Mouse (Mus musculus) CH12.LX (cell line): ENCODE data around the gene Guk1. TPM values are rescaled to one million over a fixed set of nuclear protein-coding genes. Genes with fewer than 3 reads are reported as not detected.

Experiments
- DNase-seq: peaks from one replicate; pipeline ENCODE4 v3.0.0-alpha.2; 2013; ENCODE audit errors: extremely low read depth
- H3K27ac ChIP-seq: 2 replicates; pipeline ENCODE4 v1.5.1; 2012; ENCODE audit warnings: low read depth, mild to moderate bottlenecking, control low read depth, moderate library complexity; ENCODE audit not compliant: insufficient read depth
- H3K27me3 ChIP-seq: replicated peaks from 2 replicates; pipeline ENCODE3; 2012; ENCODE audit warnings: inconsistent platforms
- H3K36me3 ChIP-seq, 2 experiments: replicated peaks in 1 of 2; 2 replicates each; pipeline versions ENCODE3 to v1.6.1; 2012; ENCODE audit warnings: inconsistent platforms in 1 of 2, low read length in 1 of 2, mild to moderate bottlenecking in 1 of 2, mixed read lengths in 1 of 2, moderate library complexity in 1 of 2; ENCODE audit not compliant: control insufficient read depth in 1 of 2, insufficient read depth in 1 of 2
- H3K4me1 ChIP-seq, 2 experiments: 2 replicates each; pipeline ENCODE4 v1.6.1; 2012; ENCODE audit warnings: inconsistent platforms in 1 of 2, moderate library complexity in 1 of 2; ENCODE audit not compliant: insufficient read depth in 2 of 2, control insufficient read depth in 1 of 2
- H3K4me2 ChIP-seq: 2 replicates; pipeline ENCODE4 v1.6.1; 2012; ENCODE audit warnings: low read depth, mild to moderate bottlenecking, control low read depth; ENCODE audit not compliant: poor library complexity, insufficient read depth, severe bottlenecking
- H3K4me3 ChIP-seq, 3 experiments: fragments of 150-350 bp in 1 of 3; sonication (generic) in 1 of 3; replicated peaks in 1 of 3; 2 replicates each; pipeline versions ENCODE3 to v1.5.1; 2011 to 2012; ENCODE audit warnings: low read depth in 2 of 3, low read length in 2 of 3, mild to moderate bottlenecking in 2 of 3, moderate library complexity in 2 of 3, control low read depth in 1 of 3, improper control_type of control experiment in 1 of 3, inconsistent platforms in 1 of 3, mixed read lengths in 1 of 3; ENCODE audit not compliant: poor library complexity in 1 of 3
- H3K79me2 ChIP-seq: replicated peaks from 2 replicates; pipeline ENCODE4 v1.6.1; 2012; ENCODE audit warnings: mild to moderate bottlenecking, moderate library complexity; ENCODE audit not compliant: control insufficient read depth, poor library complexity, insufficient read depth, severe bottlenecking; ENCODE audit errors: extremely low read depth
- H3K9ac ChIP-seq: 2 replicates; pipeline ENCODE4 v1.6.1; 2012; ENCODE audit warnings: low read depth, mild to moderate bottlenecking, control low read depth, moderate library complexity; ENCODE audit not compliant: insufficient read depth
- H3K9me3 ChIP-seq: replicated peaks from 2 replicates; pipeline ENCODE3; 2012; ENCODE audit warnings: low read length, inconsistent platforms, mixed read lengths
- BHLHE40 ChIP-seq: IDR thresholded peaks from 2 replicates; pipeline ENCODE4 v1.6.1; 2011; ENCODE audit warnings: mild to moderate bottlenecking, low read depth, low read length, improper control_type of control experiment
- CHD1 ChIP-seq: IDR thresholded peaks from 2 replicates; pipeline ENCODE4 v1.6.1; 2012; ENCODE audit warnings: low read depth, low read length, improper control_type of control experiment, inconsistent platforms
- CHD2 ChIP-seq: IDR thresholded peaks from 2 replicates; pipeline ENCODE4 v1.6.1; 2011; ENCODE audit warnings: low read length, improper control_type of control experiment
- CTCF ChIP-seq, 2 experiments: IDR thresholded peaks in 1 of 2; conservative IDR thresholded peaks in 1 of 2; 2 replicates each; pipeline ENCODE4 v1.5.1; 2011 to 2012; ENCODE audit warnings: low read depth in 2 of 2, low read length in 2 of 2, improper control_type of control experiment in 1 of 2, inconsistent platforms in 1 of 2, mild to moderate bottlenecking in 1 of 2, moderate library complexity in 1 of 2
- E2F4 ChIP-seq: IDR thresholded peaks from 2 replicates; pipeline ENCODE4 v1.6.1; 2011; ENCODE audit warnings: low read depth, low read length, improper control_type of control experiment; ENCODE audit not compliant: insufficient replicate concordance
- ELF1 ChIP-seq: IDR thresholded peaks from 2 replicates; pipeline ENCODE4 v1.6.1; 2014; ENCODE audit warnings: low read depth, mild to moderate bottlenecking, inconsistent platforms, low read length, improper control_type of control experiment
- EP300 ChIP-seq: IDR thresholded peaks from 2 replicates; pipeline ENCODE4 v1.6.1; 2011; ENCODE audit warnings: low read length, improper control_type of control experiment
- ETS1 ChIP-seq: conservative IDR thresholded peaks from 2 replicates; pipeline ENCODE4 v1.6.1; 2012; ENCODE audit warnings: low read depth, mild to moderate bottlenecking, inconsistent platforms, low read length, improper control_type of control experiment, moderate library complexity
- GABPA ChIP-seq: IDR thresholded peaks from 2 replicates; pipeline ENCODE4 v1.6.1; 2012; ENCODE audit warnings: low read depth, low read length, improper control_type of control experiment, inconsistent platforms; ENCODE audit not compliant: insufficient replicate concordance
- JUN ChIP-seq: IDR thresholded peaks from 2 replicates; pipeline ENCODE4 v1.6.1; 2011; ENCODE audit warnings: low read depth, mild to moderate bottlenecking, low read length, improper control_type of control experiment, moderate library complexity; ENCODE audit not compliant: insufficient read depth
- JUND ChIP-seq: conservative IDR thresholded peaks from 2 replicates; pipeline ENCODE4 v1.6.1; 2011; ENCODE audit warnings: low read depth, low read length, improper control_type of control experiment
- KAT2A ChIP-seq: IDR thresholded peaks from 2 replicates; pipeline ENCODE4 v1.6.1; 2012; ENCODE audit warnings: low read length, improper control_type of control experiment, inconsistent platforms; ENCODE audit not compliant: insufficient replicate concordance
- MAFK ChIP-seq: IDR thresholded peaks from 2 replicates; pipeline ENCODE4 v1.6.1; 2011; ENCODE audit warnings: low read length, improper control_type of control experiment; ENCODE audit not compliant: insufficient replicate concordance
- MAX ChIP-seq: IDR thresholded peaks from 2 replicates; pipeline ENCODE4 v1.6.1; 2011; ENCODE audit warnings: low read length, improper control_type of control experiment
- MAZ ChIP-seq: IDR thresholded peaks from 2 replicates; pipeline ENCODE4 v1.6.1; 2012; ENCODE audit warnings: low read depth, mild to moderate bottlenecking, inconsistent platforms, low read length, improper control_type of control experiment, moderate library complexity
- MYC ChIP-seq: IDR thresholded peaks from 2 replicates; pipeline ENCODE4 v1.6.1; 2011; ENCODE audit warnings: low read depth, mild to moderate bottlenecking, improper control_type of control experiment, low read length
- NELFE ChIP-seq: IDR thresholded peaks from 2 replicates; pipeline ENCODE4 v1.6.1; 2011; ENCODE audit warnings: low read depth, low read length, improper control_type of control experiment
- NRF1 ChIP-seq: IDR thresholded peaks from 2 replicates; pipeline ENCODE4 v1.6.1; 2014; ENCODE audit warnings: low read depth, mild to moderate bottlenecking, inconsistent platforms, low read length, improper control_type of control experiment, moderate library complexity
- PAX5 ChIP-seq: IDR thresholded peaks from 2 replicates; pipeline ENCODE4 v1.6.1; 2012; ENCODE audit warnings: low read length, inconsistent platforms, mixed read lengths
- POLR2A ChIP-seq: IDR thresholded peaks from 2 replicates; pipeline ENCODE4 v1.6.1; 2011; ENCODE audit warnings: low read depth, mild to moderate bottlenecking, improper control_type of control experiment, low read length
- RAD21 ChIP-seq: IDR thresholded peaks from 2 replicates; pipeline ENCODE4 v1.6.1; 2011; ENCODE audit warnings: low read depth, mild to moderate bottlenecking, low read length, improper control_type of control experiment, moderate library complexity
- RCOR1 ChIP-seq: conservative IDR thresholded peaks from 2 replicates; pipeline ENCODE4 v1.6.1; 2012; ENCODE audit warnings: low read depth, mild to moderate bottlenecking, inconsistent platforms, low read length, improper control_type of control experiment
- SIN3A ChIP-seq: IDR thresholded peaks from 2 replicates; pipeline ENCODE4 v1.6.1; 2012; ENCODE audit warnings: low read length, improper control_type of control experiment, inconsistent platforms
- SMC3 ChIP-seq: IDR thresholded peaks from 2 replicates; pipeline ENCODE4 v1.6.1; 2011; ENCODE audit warnings: low read depth, low read length, improper control_type of control experiment
- TBP ChIP-seq: conservative IDR thresholded peaks from 2 replicates; pipeline ENCODE4 v1.6.1; 2011; ENCODE audit warnings: low read depth, low read length, improper control_type of control experiment
- TCF12 ChIP-seq: IDR thresholded peaks from 2 replicates; pipeline ENCODE4 v1.6.1; 2014; ENCODE audit warnings: low read depth, mild to moderate bottlenecking, inconsistent platforms, low read length, improper control_type of control experiment
- UBTF ChIP-seq: IDR thresholded peaks from 2 replicates; pipeline ENCODE4 v1.6.1; 2012; ENCODE audit warnings: low read depth, mild to moderate bottlenecking, inconsistent platforms, low read length, improper control_type of control experiment, moderate library complexity
- USF1 ChIP-seq: IDR thresholded peaks from 2 replicates; pipeline ENCODE4 v1.6.1; 2014; ENCODE audit warnings: low read depth, mild to moderate bottlenecking, inconsistent platforms, low read length, improper control_type of control experiment
- USF2 ChIP-seq: conservative IDR thresholded peaks from 2 replicates; pipeline ENCODE4 v1.6.1; 2011; ENCODE audit warnings: low read depth, low read length, improper control_type of control experiment
- ZKSCAN1 ChIP-seq: IDR thresholded peaks from 2 replicates; pipeline ENCODE4 v1.6.1; 2012; ENCODE audit warnings: low read depth, inconsistent platforms, low read length, improper control_type of control experiment, borderline replicate concordance
- ZMIZ1 ChIP-seq: IDR thresholded peaks from 2 replicates; pipeline ENCODE4 v1.6.1; 2012; ENCODE audit warnings: low read depth, mild to moderate bottlenecking, inconsistent platforms, low read length, improper control_type of control experiment
- dilution Hi-C: fragments of 300-500 bp; cut with MboI; formaldehyde crosslinking; loops from 2 replicates; pipeline ENCODE4 v1.14.3; 2020; ENCODE audit warnings: low sequenced_read_pairs; ENCODE audit not compliant: extremely low pct_unique_long_range_greater_than_20kb, extremely low pct_ligation_motif_present
- in situ Hi-C: fragments of 300-500 bp; cut with MboI; formaldehyde crosslinking; loops from 3 replicates; pipeline ENCODE4 v1.14.3; 2019; ENCODE audit warnings: low sequenced_read_pairs, low pct_ligation_motif_present, low pct_unique_long_range_greater_than_20kb, mixed read lengths
- polyA plus RNA-seq: library from polyadenylated mRNA; unstranded; fragments of >175 nt; gene quantifications from 2 replicates; pipeline ENCODE4 v1.2.1, GENCODE M21; 2012; ENCODE audit warnings: low read depth; ENCODE audit not compliant: insufficient read length
- total RNA-seq, 2 experiments: library from RNA; depleted of rRNA; stranded (reverse); fragments of 300-350 nt in 1 of 2; fragments of >200 nt in 1 of 2; gene quantifications; 2 replicates each; pipeline ENCODE4 v1.2.3; 2012 to 2014

Gene Guk1
- total and polyA plus RNA-seq, 3 experiments, result 111 to 148 (median 130) TPM

DNA sequence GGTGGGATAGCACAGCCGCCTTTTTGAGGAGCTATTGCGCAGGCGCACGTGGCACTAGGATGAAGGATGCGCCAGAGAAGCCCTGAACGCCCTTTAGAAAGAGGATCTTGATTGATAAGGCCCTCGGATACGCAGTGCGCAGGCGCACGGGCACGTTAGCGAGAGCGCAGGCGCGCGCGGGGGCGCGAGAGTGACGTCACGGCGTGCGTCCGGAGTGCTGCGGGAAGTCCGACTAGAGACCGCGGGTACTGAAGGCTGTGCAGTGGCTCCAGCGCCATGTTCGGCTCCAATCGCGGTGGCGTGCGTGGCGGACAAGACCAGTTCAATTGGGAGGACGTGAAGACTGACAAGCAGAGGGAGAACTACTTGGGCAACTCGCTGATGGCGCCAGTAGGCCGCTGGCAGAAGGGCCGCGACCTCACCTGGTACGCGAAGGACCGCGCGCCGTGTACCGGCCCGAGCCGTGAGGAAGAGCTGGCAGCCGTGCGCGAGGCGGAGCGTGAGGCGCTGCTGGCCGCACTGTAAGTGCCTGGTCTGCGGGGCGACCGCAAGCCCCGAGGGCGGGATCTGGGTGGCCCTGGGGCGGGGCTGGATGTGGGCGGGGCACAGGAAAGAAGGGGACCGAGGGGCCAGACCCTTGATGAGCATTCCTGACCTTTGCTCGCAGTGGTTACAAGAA, 16.3 kb upstream of the Guk1 start, which contains the start of gene 2310033P09Rik (continued):
- TF ChIP-seq TCF12 (peak; percentile 84), CHD2 (peak; percentile 33), E2F4 (peak; percentile 90; the same call in 1 of the 2 replicates), PAX5 (no peak), ELF1 (peak; percentile 88), JUND (peak; percentile 66; the same call in 1 of the 2 replicates), RCOR1 (peak; percentile 76; the same call in 1 of the 2 replicates), SIN3A (0 out of 2 replicates have a peak, but pooled peaks have one; percentile 56), BHLHE40 (no peak; the same call in 1 of the 2 replicates), KAT2A (peak; percentile 74; the same call in 1 of the 2 replicates), ZMIZ1 (peak; percentile 83; the same call in 1 of the 2 replicates), USF2 (no peak; the same call in 1 of the 2 replicates), MAZ (no peak; the same call in 1 of the 2 replicates), POLR2A (peak; percentile 96), GABPA (no peak), RAD21 (no peak), TBP (peak; percentile 54), NRF1 (peak; percentile 96)
- TF ChIP-seq, all 38 proteins: peak for 22

DNA sequence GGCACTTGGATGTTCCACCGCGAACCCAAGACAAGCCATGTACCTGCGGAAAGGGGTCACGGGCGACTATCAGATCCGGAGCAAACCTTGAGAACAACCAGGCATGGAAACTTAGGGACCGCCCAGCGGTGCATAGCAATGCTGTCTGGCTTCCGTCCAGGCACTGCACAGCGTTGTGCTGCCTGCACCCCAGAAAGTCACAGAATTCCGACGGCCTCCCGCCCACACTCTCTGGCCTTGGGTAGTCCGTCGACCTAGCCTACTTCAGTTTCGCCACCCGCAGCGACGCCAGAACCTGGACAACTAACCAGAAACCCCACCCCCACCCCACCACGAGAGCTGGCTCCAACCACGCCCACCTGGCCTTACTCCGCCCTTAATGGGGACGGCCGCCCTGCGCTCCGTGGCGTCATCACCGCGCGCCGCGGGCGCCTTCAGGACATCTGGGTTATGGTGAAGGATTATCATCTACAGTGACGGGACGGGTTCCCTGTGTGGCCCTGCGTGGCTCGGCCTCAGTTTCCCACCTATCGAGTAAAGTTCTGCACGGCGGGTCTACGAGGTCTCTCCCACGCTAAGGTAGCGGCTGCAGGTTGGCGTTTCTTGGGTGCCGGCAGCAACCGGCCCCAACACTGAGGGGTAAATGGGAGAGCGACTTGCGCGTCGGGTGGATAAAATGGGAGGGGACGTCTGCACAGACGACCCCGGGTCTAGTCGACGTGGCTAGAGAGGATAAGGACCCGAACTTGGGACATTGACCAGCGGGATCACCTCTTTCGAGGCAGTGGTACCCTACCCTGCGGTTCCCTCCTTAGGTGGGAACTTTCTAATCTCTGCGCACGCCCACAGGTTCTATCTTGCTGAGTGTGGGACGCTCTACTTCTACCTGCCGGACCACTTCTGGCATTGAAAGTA, 10.3 kb upstream of the Guk1 start, which contains the start of gene Mrpl55:
Gene Mrpl55 (plus strand): TSS at position 406 of the 915 bp plus-strand sequence.
- Histone ChIP-seq H3K9me3 (no peaks in the 10 kb centered on the region), H3K79me2 (peaks cover 6% of the 10 kb centered on the region), H3K4me2 (peak within 1 kb of the TSS; percentile 89), H3K4me3 (peak within 1 kb of the TSS; percentile 68 to 99 (median 77)), H3K36me3 (peaks cover 27 to 55% of the 10 kb centered on the region in 2 experiments), H3K27ac (peak within 1 kb of the TSS; percentile 23; the same call in 1 of the 2 replicates), H3K9ac (peak within 1 kb of the TSS; percentile 67), H3K4me1 (peaks cover 4 to 19% of the 10 kb centered on the region in 2 experiments), H3K27me3 (no peaks in the 10 kb centered on the region)
- dilution Hi-C loops (no loop called here), in situ Hi-C loops (loop anchor here (5.0 kb wide), 1 partner anchor 35 kb away; no protein-coding TSS in a partner anchor)
- DNase-seq, result peak; percentile 97
- TF ChIP-seq MAZ (peak; percentile 64), MAFK (no peak), UBTF (0 out of 2 replicates have a peak, but pooled peaks have one; percentile 51), MYC (peak; percentile 28), TBP (peak; percentile 80; the same call in 1 of the 2 replicates), E2F4 (no peak), RAD21 (no peak), NELFE (peak; percentile 89), SMC3 (no peak), RCOR1 (peak; percentile 15; the same call in 1 of the 2 replicates), GABPA (no peak; the same call in 1 of the 2 replicates), CHD1 (peak; percentile 70; the same call in 1 of the 2 replicates), POLR2A (peak; percentile 90), KAT2A (peak; percentile 61; the same call in 1 of the 2 replicates), JUN (no peak), USF1 (no peak), ELF1 (peak; percentile 52; the same call in 1 of the 2 replicates), CTCF (conservative IDR thresholded peaks at IDR 0.05 in 1 of 2, IDR thresholded peaks at IDR 0.05 in 1 of 2; ENCODE audit: low read depth in 2 of 2, low read length in 2 of 2) (no peak), MAX (peak; percentile 77), EP300 (peak; percentile 17; the same call in 1 of the 2 replicates), CHD2 (peak; percentile 88), ZKSCAN1 (no peak), ETS1 (no peak)
